8 mouse cellular contexts compared by ENCODE assay signal in the genomic region with DNA sequence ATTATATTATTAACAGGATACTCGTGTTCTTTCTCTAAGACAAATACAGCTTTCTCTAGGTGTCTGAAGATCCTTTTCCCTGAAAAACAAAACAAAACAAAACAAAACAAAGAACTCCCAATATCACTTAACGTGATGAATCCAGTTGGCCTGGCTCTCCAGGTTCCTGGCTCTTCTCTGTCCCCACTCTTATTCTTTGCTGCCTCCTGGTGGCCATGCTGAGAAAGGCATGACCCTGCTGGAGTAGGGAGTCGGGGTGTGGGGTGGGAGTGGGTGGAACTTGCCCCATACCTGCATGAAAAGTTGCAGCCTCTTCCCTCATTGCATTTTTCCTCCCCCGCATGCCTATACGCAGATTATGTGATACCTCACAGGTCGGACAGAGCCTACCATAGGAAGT. TPM values are rescaled to one million over a fixed set of nuclear protein-coding genes. Genes with fewer than 3 reads are reported as not detected.
A peak's percentile ranks its signal among the peaks of the same experiment; 100 is the strongest.
DNase-seq lines count a peak whose midpoint lies in the region; ATAC-seq and TF ChIP-seq lines count a peak whose summit lies in the region.

No protein-coding gene starts in this region.

- TF ChIP-seq POLR2A in spleen, adult 2 months (IDR thresholded peaks at IDR 0.05; ENCODE audit: low read depth, low read length) = no peak

- H3K27ac ChIP-seq in forebrain, embryonic 10.5 days = no peak overlapping the region
- H3K27ac ChIP-seq in forebrain, embryonic 13.5 days = no peak overlapping the region
- H3K27ac ChIP-seq in forebrain, postnatal 0 days (ENCODE audit: low read depth, low read length) = no peak overlapping the region
- H3K27ac ChIP-seq in spleen, adult 2 months (ENCODE audit: insufficient read depth, low read length) = no peak overlapping the region

- H3K9me3 ChIP-seq in forebrain, embryonic 10.5 days = no peaks in the 10 kb centered on the region
- no peaks in the 10 kb centered on the region for H3K9me3 ChIP-seq in forebrain, embryonic 13.5 days (replicated peaks)
- no peaks in the 10 kb centered on the region for H3K9me3 ChIP-seq in forebrain, postnatal 0 days (ENCODE audit: low read length)

- H3K9ac ChIP-seq in forebrain, embryonic 13.5 days = no peak overlapping the region
- no peak overlapping the region for H3K9ac ChIP-seq in forebrain, postnatal 0 days

- H3K4me1 ChIP-seq in forebrain, embryonic 10.5 days = 0 out of 2 replicates have a peak, but pooled peaks cover under 1% of the 10 kb centered on the region
- H3K4me1 ChIP-seq in forebrain, embryonic 13.5 days = no peaks in the 10 kb centered on the region
- no peaks in the 10 kb centered on the region for H3K4me1 ChIP-seq in forebrain, postnatal 0 days (ENCODE audit: insufficient read depth)
- H3K4me1 ChIP-seq in spleen, adult 2 months (ENCODE audit: control insufficient read depth, insufficient read depth, insufficient read length) = peaks cover 4% of the 10 kb centered on the region; the same call in 1 of the 2 replicates

- no peaks in the 10 kb centered on the region for H3K36me3 ChIP-seq in forebrain, embryonic 10.5 days (replicated peaks)
- H3K36me3 ChIP-seq in forebrain, embryonic 13.5 days (ENCODE audit: poor library complexity, severe bottlenecking) = no peaks in the 10 kb centered on the region
- no peaks in the 10 kb centered on the region for H3K36me3 ChIP-seq in forebrain, postnatal 0 days (ENCODE audit: insufficient read depth)
- H3K36me3 ChIP-seq in spleen, adult 2 months (ENCODE audit: control insufficient read depth, insufficient read depth, low read length) = no peaks in the 10 kb centered on the region

- no peak overlapping the region for H3K4me2 ChIP-seq in forebrain, embryonic 13.5 days
- no peak overlapping the region for H3K4me2 ChIP-seq in forebrain, postnatal 0 days (ENCODE audit: low read depth)

- DNase-seq in forebrain, embryonic 10.5 days (ENCODE audit: extremely low spot score, low spot score) = peak; percentile 71
- DNase-seq in c-Kit-positive CD71-positive TER-119-positive erythroid progenitor cells, embryonic 14.5 days (ENCODE audit: low spot score) = peak; percentile 72
- DNase-seq in forebrain, postnatal 0 days = peak; percentile 74
- DNase-seq in layer of hippocampus, postnatal 10 days (ENCODE audit: low spot score in 2 of 2) = peak; percentile 84 to 85
- DNase-seq in spleen, adult 2 months (ENCODE audit: low read depth in 1 of 2, low spot score in 2 of 2) = peak; percentile 42 to 78

- peak; percentile 85 for TF ChIP-seq CTCF in forebrain, postnatal 0 days (IDR thresholded peaks at IDR 0.05; ENCODE audit: low read depth)
- TF ChIP-seq CTCF in spleen, adult 2 months (IDR thresholded peaks at IDR 0.05; ENCODE audit: extremely low read depth, insufficient read depth, insufficient read length, insufficient replicate concordance) = peak; percentile 87; the same call in 1 of the 2 replicates

- H3K27me3 ChIP-seq in forebrain, embryonic 10.5 days (ENCODE audit: poor library complexity, severe bottlenecking) = peaks cover 13% of the 10 kb centered on the region; the same call in 1 of the 2 replicates
- H3K27me3 ChIP-seq in forebrain, embryonic 13.5 days = peaks cover 11% of the 10 kb centered on the region; the same call in 1 of the 2 replicates
- no peaks in the 10 kb centered on the region; the same call in 1 of the 2 replicates for H3K27me3 ChIP-seq in forebrain, postnatal 0 days (ENCODE audit: insufficient read depth, low read length)
- H3K27me3 ChIP-seq in spleen, adult 2 months (ENCODE audit: control insufficient read depth, insufficient read depth, low read length) = no peaks in the 10 kb centered on the region

- no peak; the same call in 1 of the 2 replicates for ATAC-seq in forebrain, embryonic 13.5 days
- peak; percentile 66; the same call in 1 of the 2 replicates for ATAC-seq in forebrain, postnatal 0 days
- peak; percentile 61 to 65 for ATAC-seq in hematopoietic stem cell, adult 5-6 weeks (replicated peaks in 1 of 2; ENCODE audit: insufficient read depth in 1 of 2, low FRiP score in 2 of 2, low TSS enrichment in 1 of 2, low read depth in 1 of 2, poor library complexity in 2 of 2, severe bottlenecking in 2 of 2)
- ATAC-seq in megakaryocyte-erythroid progenitor cell, adult 5-6 weeks (replicated peaks; ENCODE audit: low FRiP score, low TSS enrichment, poor library complexity, severe bottlenecking) = 0 out of 2 replicates have a peak, but pooled peaks have one; percentile 36

- 10% methylated on average over 6 of the region's 6 CpGs for WGBS in forebrain, embryonic 10.5 days
- 7% methylated on average over 6 of the region's 6 CpGs for WGBS in forebrain, embryonic 13.5 days
- 12% methylated on average over 6 of the region's 6 CpGs for WGBS in forebrain, postnatal 0 days
- WGBS in spleen, adult 2 months = 21% methylated on average over 6 of the region's 6 CpGs

- no peak overlapping the region for H3K4me3 ChIP-seq in forebrain, embryonic 10.5 days
- no peak overlapping the region for H3K4me3 ChIP-seq in forebrain, embryonic 13.5 days
- H3K4me3 ChIP-seq in forebrain, postnatal 0 days (ENCODE audit: low read depth, low read length) = no peak overlapping the region
- no peak overlapping the region for H3K4me3 ChIP-seq in spleen, adult 2 months (ENCODE audit: extremely low read depth, insufficient read depth, insufficient read length)

RNA-seq across cellular contexts. Expression of a gene that starts 2.7 kb away (rescaled TPM):
- polyA plus RNA-seq in forebrain, embryonic 10.5 days (2016; fragmentation: Nextera tagmentation; extraction: Ambion mirVana) = not detected in 2 replicates
- 0.15 TPM in 1 of 2 replicates, not detected in the other for polyA plus RNA-seq in forebrain, embryonic 13.5 days (2015; fragmentation: Nextera tagmentation; extraction: Ambion mirVana)
- total RNA-seq in forebrain, postnatal 0 days (2014; rRNA removed) = 0.14 and 0.15 TPM in 2 replicates
- polyA plus RNA-seq in forebrain, postnatal 0 days (2015; fragmentation: Nextera tagmentation; extraction: Ambion mirVana) = 0.06 and 0.13 TPM in 2 replicates
- 1.1 TPM in 1 of 2 replicates, not detected in the other for total RNA-seq in hematopoietic stem cell, adult 5-6 weeks (2017)
- not detected for total RNA-seq in layer of hippocampus, postnatal 10 days (2021)
- not detected in 2 replicates for total RNA-seq in megakaryocyte-erythroid progenitor cell, adult 5-6 weeks (2014; fragmentation: Nextera tagmentation)
- total RNA-seq in megakaryocyte-erythroid progenitor cell, adult 5-6 weeks (2017) = not detected in 2 replicates
- 0.04 and 0.07 TPM in 2 replicates for polyA plus RNA-seq in spleen, adult 2 months (2012; rRNA removed)

RNA-seq across cellular contexts. Expression of a gene that starts 10.7 kb away (rescaled TPM):
- not detected in 2 replicates for polyA plus RNA-seq in forebrain, embryonic 10.5 days (2016; fragmentation: Nextera tagmentation; extraction: Ambion mirVana)
- not detected in 2 replicates for polyA plus RNA-seq in forebrain, embryonic 13.5 days (2015; fragmentation: Nextera tagmentation; extraction: Ambion mirVana)
- total RNA-seq in forebrain, postnatal 0 days (2014; rRNA removed) = 0.38 TPM in 1 of 2 replicates, not detected in the other
- polyA plus RNA-seq in forebrain, postnatal 0 days (2015; fragmentation: Nextera tagmentation; extraction: Ambion mirVana) = not detected in 2 replicates
- 11.4 and 25.4 TPM in 2 replicates for total RNA-seq in hematopoietic stem cell, adult 5-6 weeks (2017)
- not detected for total RNA-seq in layer of hippocampus, postnatal 10 days (2021)
- 1.4 and 5.7 TPM in 2 replicates for total RNA-seq in megakaryocyte-erythroid progenitor cell, adult 5-6 weeks (2014; fragmentation: Nextera tagmentation)
- not detected in 2 replicates for total RNA-seq in megakaryocyte-erythroid progenitor cell, adult 5-6 weeks (2017)
- 5.2 and 5.9 TPM in 2 replicates for polyA plus RNA-seq in spleen, adult 2 months (2012; rRNA removed)

RNA-seq across cellular contexts. Expression of a gene that starts 14.6 kb away (rescaled TPM):
- polyA plus RNA-seq in forebrain, embryonic 10.5 days (2016; fragmentation: Nextera tagmentation; extraction: Ambion mirVana) = 142 and 146 TPM in 2 replicates
- polyA plus RNA-seq in forebrain, embryonic 13.5 days (2015; fragmentation: Nextera tagmentation; extraction: Ambion mirVana) = 191 and 216 TPM in 2 replicates
- total RNA-seq in forebrain, postnatal 0 days (2014; rRNA removed) = 143 and 147 TPM in 2 replicates
- polyA plus RNA-seq in forebrain, postnatal 0 days (2015; fragmentation: Nextera tagmentation; extraction: Ambion mirVana) = 80.7 and 97.0 TPM in 2 replicates
- 261 and 357 TPM in 2 replicates for total RNA-seq in hematopoietic stem cell, adult 5-6 weeks (2017)
- total RNA-seq in layer of hippocampus, postnatal 10 days (2021) = 100 to 1,000 TPM; 208 to 213 TPM
- 222 and 244 TPM in 2 replicates for total RNA-seq in megakaryocyte-erythroid progenitor cell, adult 5-6 weeks (2014; fragmentation: Nextera tagmentation)
- 267 and 293 TPM in 2 replicates for total RNA-seq in megakaryocyte-erythroid progenitor cell, adult 5-6 weeks (2017)
- polyA plus RNA-seq in spleen, adult 2 months (2012; rRNA removed) = 126 and 130 TPM in 2 replicates

RNA-seq across cellular contexts. Expression of a gene that starts 15.3 kb away (rescaled TPM):
- polyA plus RNA-seq in forebrain, embryonic 10.5 days (2016; fragmentation: Nextera tagmentation; extraction: Ambion mirVana) = 104 and 109 TPM in 2 replicates
- polyA plus RNA-seq in forebrain, embryonic 13.5 days (2015; fragmentation: Nextera tagmentation; extraction: Ambion mirVana) = 84.6 and 87.5 TPM in 2 replicates
- 32.0 and 36.2 TPM in 2 replicates for total RNA-seq in forebrain, postnatal 0 days (2014; rRNA removed)
- polyA plus RNA-seq in forebrain, postnatal 0 days (2015; fragmentation: Nextera tagmentation; extraction: Ambion mirVana) = 66.6 and 70.7 TPM in 2 replicates
- total RNA-seq in hematopoietic stem cell, adult 5-6 weeks (2017) = 34.8 and 47.8 TPM in 2 replicates
- total RNA-seq in layer of hippocampus, postnatal 10 days (2021) = 10 to 100 TPM; 25.5 to 28.1 TPM
- 37.1 and 42.0 TPM in 2 replicates for total RNA-seq in megakaryocyte-erythroid progenitor cell, adult 5-6 weeks (2014; fragmentation: Nextera tagmentation)
- 42.4 and 58.4 TPM in 2 replicates for total RNA-seq in megakaryocyte-erythroid progenitor cell, adult 5-6 weeks (2017)
- 32.9 and 66.9 TPM in 2 replicates for polyA plus RNA-seq in spleen, adult 2 months (2012; rRNA removed)
